Mouse (Mus musculus): ENCODE data around the gene Elmod1. TPM values are rescaled to one million over a fixed set of nuclear protein-coding genes. Genes with fewer than 3 reads are reported as not detected.
"Not testable (repeated sequence)": the region's sequence is repeated elsewhere in the genome, so short reads cannot be mapped to it uniquely, and the experiment has no call there.

The Elmod1 gene
- polyA plus RNA-seq (2015; fragmentation: Nextera tagmentation; extraction: Ambion mirVana), result 13.0 and 13.4 TPM in 2 replicates

GRCm38 (mm10) chr9:53975122-53975518 lies at the start of gene Elmod1:
Gene Elmod1, minus strand, starts transcription at chr9:53975301.
- 1% methylated on average over 32 of the region's 36 CpGs for WGBS
- H3K4me2 ChIP-seq (replicated peaks), result peak within 1 kb of the TSS; percentile 89
- H3K4me1 ChIP-seq (replicated peaks), result peaks cover 14% of the 10 kb centered on the region; the same call in 1 of the 2 replicates
- peak within 1 kb of the TSS; percentile 85 for H3K9ac ChIP-seq (replicated peaks)
- no peaks in the 10 kb centered on the region for H3K36me3 ChIP-seq
- peak within 1 kb of the TSS; percentile 73 for H3K4me3 ChIP-seq (replicated peaks)
- no peaks in the 10 kb centered on the region for H3K9me3 ChIP-seq
- ATAC-seq, result peak; percentile 94
- H3K27me3 ChIP-seq, result 0 out of 2 replicates have a peak, but pooled peaks cover 4% of the 10 kb centered on the region
- peak within 1 kb of the TSS; percentile 87 for H3K27ac ChIP-seq

GRCm38 (mm10) chr9:54022795-54023194 lies 47.7 kb upstream of the Elmod1 start:
- Histone ChIP-seq H3K36me3 (no peaks in the 10 kb centered on the region), H3K9me3 (no peaks in the 10 kb centered on the region), H3K4me3 (replicated peaks) (no peak overlapping the region), H3K27ac (no peak overlapping the region), H3K27me3 (no peaks in the 10 kb centered on the region), H3K9ac (replicated peaks) (no peak overlapping the region), H3K4me1 (replicated peaks) (no peaks in the 10 kb centered on the region), H3K4me2 (replicated peaks) (no peak overlapping the region)
- WGBS, result 83% methylated on average over 3 of the region's 3 CpGs
- ATAC-seq, result no peak

GRCm38 (mm10) chr9:53994528-53994927 lies 19.4 kb upstream of the Elmod1 start:
- no peak for ATAC-seq
- 66% methylated on average over 1 of the region's 1 CpGs for WGBS

GRCm38 (mm10) chr9:53992567-53992966 lies 17.5 kb upstream of the Elmod1 start:
- not testable (repeated sequence) for H3K4me2 ChIP-seq (replicated peaks); H3K27me3 ChIP-seq; ATAC-seq; H3K36me3 ChIP-seq; H3K9ac ChIP-seq (replicated peaks); H3K9me3 ChIP-seq; H3K4me3 ChIP-seq (replicated peaks); H3K4me1 ChIP-seq (replicated peaks); H3K27ac ChIP-seq

More at GRCm38 (mm10) chr9:53994528-53994927, 19.4 kb upstream of the Elmod1 start:
- Histone ChIP-seq H3K36me3 (no peaks in the 10 kb centered on the region), H3K9ac (replicated peaks) (no peak overlapping the region), H3K9me3 (no peaks in the 10 kb centered on the region), H3K4me2 (replicated peaks) (no peak overlapping the region), H3K27ac (no peak overlapping the region), H3K27me3 (no peaks in the 10 kb centered on the region), H3K4me1 (replicated peaks) (no peaks in the 10 kb centered on the region), H3K4me3 (replicated peaks) (no peak overlapping the region)

GRCm38 (mm10) chr9:53990921-53991320 lies 15.8 kb upstream of the Elmod1 start:
- peak; percentile 87 for ATAC-seq
- no peak overlapping the region for H3K9ac ChIP-seq (replicated peaks)
- no peak overlapping the region for H3K4me2 ChIP-seq (replicated peaks)
- no peaks in the 10 kb centered on the region for H3K36me3 ChIP-seq
- H3K27me3 ChIP-seq, result 0 out of 2 replicates have a peak, but pooled peaks cover 4% of the 10 kb centered on the region
- no peaks in the 10 kb centered on the region for H3K9me3 ChIP-seq
- no peaks in the 10 kb centered on the region for H3K4me1 ChIP-seq (replicated peaks)
- no peak overlapping the region for H3K4me3 ChIP-seq (replicated peaks)
- WGBS, result 6% methylated on average over 3 of the region's 3 CpGs
- H3K27ac ChIP-seq, result no peak overlapping the region

GRCm38 (mm10) chr9:53986972-53987371 lies 11.9 kb upstream of the Elmod1 start:
- H3K36me3 ChIP-seq, result no peaks in the 10 kb centered on the region
- 36% methylated on average over 3 of the region's 3 CpGs for WGBS
- no peak overlapping the region for H3K4me2 ChIP-seq (replicated peaks)
- H3K4me3 ChIP-seq (replicated peaks), result no peak overlapping the region
- H3K4me1 ChIP-seq (replicated peaks), result no peaks in the 10 kb centered on the region
- ATAC-seq, result 0 out of 2 replicates have a peak, but pooled peaks have one; percentile 32
- H3K9me3 ChIP-seq, result no peaks in the 10 kb centered on the region
- H3K27me3 ChIP-seq, result peaks cover 8% of the 10 kb centered on the region; the same call in 1 of the 2 replicates
- H3K27ac ChIP-seq, result no peak overlapping the region
- H3K9ac ChIP-seq (replicated peaks), result no peak overlapping the region

- Histone ChIP-seq H3K4me1 (replicated peaks) (no peaks in the 10 kb centered on the region), H3K36me3 (no peaks in the 10 kb centered on the region), H3K9ac (replicated peaks) (no peak overlapping the region), H3K27me3 (peaks cover 8% of the 10 kb centered on the region; the same call in 1 of the 2 replicates), H3K27ac (no peak overlapping the region), H3K9me3 (no peaks in the 10 kb centered on the region), H3K4me2 (replicated peaks) (no peak overlapping the region), H3K4me3 (replicated peaks) (no peak overlapping the region)
- 32% methylated on average over 9 of the region's 9 CpGs for WGBS
- no peak for ATAC-seq
These were observed 9.8 kb upstream of the Elmod1 start for GRCm38 (mm10) chr9:53984868-53985267.

GRCm38 (mm10) chr9:53974328-53975121 lies 576 bp downstream of the Elmod1 start:
- no peaks in the 10 kb centered on the region for H3K9me3 ChIP-seq
- peak overlapping the region; percentile 87 for H3K27ac ChIP-seq
- H3K4me2 ChIP-seq (replicated peaks), result peak overlapping the region; percentile 89
- under 1% methylated on average over 42 of the region's 42 CpGs for WGBS
- peak overlapping the region; percentile 85 for H3K9ac ChIP-seq (replicated peaks)
- H3K36me3 ChIP-seq, result no peaks in the 10 kb centered on the region
- H3K4me1 ChIP-seq (replicated peaks), result peaks cover 14% of the 10 kb centered on the region; the same call in 1 of the 2 replicates
- peak overlapping the region; percentile 73 for H3K4me3 ChIP-seq (replicated peaks)
- peak; percentile 82 for ATAC-seq
- 0 out of 2 replicates have a peak, but pooled peaks cover 4% of the 10 kb centered on the region for H3K27me3 ChIP-seq

GRCm38 (mm10) chr9:53973929-53974327 lies 1.2 kb downstream of the Elmod1 start:
- Histone ChIP-seq H3K4me3 (replicated peaks) (peak overlapping the region; percentile 73), H3K4me1 (replicated peaks) (peaks cover 14% of the 10 kb centered on the region; the same call in 1 of the 2 replicates), H3K27ac (peak overlapping the region; percentile 87), H3K9ac (replicated peaks) (peak overlapping the region; percentile 85), H3K4me2 (replicated peaks) (peak overlapping the region; percentile 89), H3K27me3 (0 out of 2 replicates have a peak, but pooled peaks cover 4% of the 10 kb centered on the region), H3K9me3 (no peaks in the 10 kb centered on the region), H3K36me3 (no peaks in the 10 kb centered on the region)
- WGBS, result 13% methylated on average over 13 of the region's 13 CpGs
- ATAC-seq, result no peak; the same call in 1 of the 2 replicates

GRCm38 (mm10) chr9:53973241-53973640 lies 1.9 kb downstream of the Elmod1 start:
- peak overlapping the region; percentile 73 for H3K4me3 ChIP-seq (replicated peaks)
- 63% methylated on average over 5 of the region's 5 CpGs for WGBS
- no peak for ATAC-seq
- H3K4me1 ChIP-seq (replicated peaks), result peaks cover 14% of the 10 kb centered on the region; the same call in 1 of the 2 replicates
- no peak overlapping the region for H3K27ac ChIP-seq
- H3K4me2 ChIP-seq (replicated peaks), result peak overlapping the region; percentile 89
- no peaks in the 10 kb centered on the region for H3K9me3 ChIP-seq
- H3K36me3 ChIP-seq, result no peaks in the 10 kb centered on the region
- 0 out of 2 replicates have a peak, but pooled peaks cover 4% of the 10 kb centered on the region for H3K27me3 ChIP-seq
- H3K9ac ChIP-seq (replicated peaks), result 0 out of 2 replicates have a peak overlapping the region, but pooled peaks have one; percentile 85

- no peak overlapping the region for H3K4me2 ChIP-seq (replicated peaks)
- no peak overlapping the region for H3K9ac ChIP-seq (replicated peaks)
- ATAC-seq, result no peak
- H3K27ac ChIP-seq, result no peak overlapping the region
- peaks cover 14% of the 10 kb centered on the region; the same call in 1 of the 2 replicates for H3K4me1 ChIP-seq (replicated peaks)
- H3K27me3 ChIP-seq, result 0 out of 2 replicates have a peak, but pooled peaks cover 4% of the 10 kb centered on the region
- H3K36me3 ChIP-seq, result no peaks in the 10 kb centered on the region
- no peak overlapping the region for H3K4me3 ChIP-seq (replicated peaks)
- H3K9me3 ChIP-seq, result no peaks in the 10 kb centered on the region
These were observed 2.7 kb downstream of the Elmod1 start for GRCm38 (mm10) chr9:53972358-53972757.

- H3K4me2 ChIP-seq (replicated peaks), result no peak overlapping the region
- no peaks in the 10 kb centered on the region for H3K36me3 ChIP-seq
- 55% methylated on average over 9 of the region's 9 CpGs for WGBS
- H3K4me1 ChIP-seq (replicated peaks), result 0 out of 2 replicates have a peak, but pooled peaks cover 3% of the 10 kb centered on the region
- no peak for ATAC-seq
- H3K27me3 ChIP-seq, result no peaks in the 10 kb centered on the region
- no peak overlapping the region for H3K9ac ChIP-seq (replicated peaks)
- no peak overlapping the region for H3K4me3 ChIP-seq (replicated peaks)
- no peaks in the 10 kb centered on the region for H3K9me3 ChIP-seq
- no peak overlapping the region for H3K27ac ChIP-seq
These were observed 7.3 kb downstream of the Elmod1 start for GRCm38 (mm10) chr9:53967610-53968368.

All from midbrain, embryonic 13.5 days (tissue).